Mouse (Mus musculus) lung, embryonic 15.5 days (tissue): ENCODE results near the gene Eef2. TPM values are rescaled to one million over a fixed set of nuclear protein-coding genes. Genes with fewer than 3 reads are reported as not detected.
"Not testable (repeated sequence)": the region's sequence is repeated elsewhere in the genome, so short reads cannot be mapped to it uniquely, and the experiment has no call there.

Experiments used
- ATAC-seq: fragments of 200-750 bp; cut with Nextera tagmentation; 2 replicates; pipeline ENCODE4 v1.8.0; 2017; ENCODE audit warnings: moderate number of reproducible peaks, borderline replicate concordance; ENCODE audit not compliant: low FRiP score, low TSS enrichment; ENCODE audit errors: extremely low read depth
- H3K27ac ChIP-seq: fragments of 300-500 bp; sonication (generic); 2 replicates; pipeline ENCODE4 v1.5.1; 2015; ENCODE audit warnings: moderate library complexity, mild to moderate bottlenecking, inconsistent platforms
- H3K27me3 ChIP-seq: fragments of 300-500 bp; sonication (generic); 2 replicates; pipeline ENCODE4 v1.6.1; 2015; ENCODE audit warnings: inconsistent platforms
- H3K36me3 ChIP-seq: fragments of 300-500 bp; sonication (generic); 2 replicates; pipeline ENCODE4 v1.6.1; 2015; ENCODE audit warnings: inconsistent platforms
- H3K4me1 ChIP-seq: fragments of 300-500 bp; sonication (generic); 2 replicates; pipeline ENCODE4 v1.6.1; 2015; ENCODE audit warnings: inconsistent platforms
- H3K4me2 ChIP-seq: fragments of 300-500 bp; sonication (generic); 2 replicates; pipeline ENCODE4 v1.6.1; 2015; ENCODE audit warnings: inconsistent platforms, mild to moderate bottlenecking, moderate library complexity
- H3K4me3 ChIP-seq: fragments of 300-500 bp; sonication (generic); 2 replicates; pipeline ENCODE4 v1.5.1; 2015; ENCODE audit warnings: mild to moderate bottlenecking, inconsistent platforms
- H3K9ac ChIP-seq: fragments of 300-500 bp; sonication (generic); 2 replicates; pipeline ENCODE4 v1.6.1; 2015; ENCODE audit warnings: inconsistent platforms
- H3K9me3 ChIP-seq: fragments of 300-500 bp; sonication (generic); 2 replicates; pipeline ENCODE4 v1.6.1; 2016; ENCODE audit warnings: inconsistent platforms
- WGBS: fragments of 180-500 bp; shearing (Covaris S2); methylation state at CpG from one replicate; pipeline ENCODE4 v1.1.7; 2015; 5-methylcytosine and 5-hydroxymethylcytosine counted together
- polyA plus RNA-seq: library from polyadenylated mRNA; unstranded; fragments of >200 nt; fragmentation: Nextera tagmentation; extraction: Ambion mirVana; gene quantifications from 2 replicates; pipeline ENCODE4 v1.2.1, GENCODE M21; 2015

Eef2 gene
- polyA plus RNA-seq, 1 experiment from 2014 or later = 596 TPM

DNA sequence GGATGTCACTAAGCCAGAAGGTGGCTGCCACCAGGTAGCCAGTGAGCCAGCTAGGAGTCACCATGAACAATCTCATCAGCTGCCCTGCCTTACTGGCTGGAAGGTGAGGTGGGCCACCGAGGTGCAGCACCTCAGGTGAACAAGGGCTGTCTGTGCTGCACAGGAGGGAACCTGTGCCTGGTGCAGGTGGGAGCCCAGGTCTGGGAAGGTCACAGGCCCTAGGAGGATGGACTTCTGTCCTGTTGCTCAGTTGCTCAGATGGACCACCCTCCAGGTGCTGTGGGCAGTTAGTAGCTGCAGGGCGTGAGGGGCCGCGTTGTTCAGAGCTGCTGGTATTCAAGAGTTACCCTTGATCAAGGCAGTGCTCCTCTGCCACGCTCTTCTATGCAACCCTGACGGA, 40.4 kb downstream of the Eef2 start:
- 77% methylated on average over 6 of the region's 6 CpGs for WGBS

DNA sequence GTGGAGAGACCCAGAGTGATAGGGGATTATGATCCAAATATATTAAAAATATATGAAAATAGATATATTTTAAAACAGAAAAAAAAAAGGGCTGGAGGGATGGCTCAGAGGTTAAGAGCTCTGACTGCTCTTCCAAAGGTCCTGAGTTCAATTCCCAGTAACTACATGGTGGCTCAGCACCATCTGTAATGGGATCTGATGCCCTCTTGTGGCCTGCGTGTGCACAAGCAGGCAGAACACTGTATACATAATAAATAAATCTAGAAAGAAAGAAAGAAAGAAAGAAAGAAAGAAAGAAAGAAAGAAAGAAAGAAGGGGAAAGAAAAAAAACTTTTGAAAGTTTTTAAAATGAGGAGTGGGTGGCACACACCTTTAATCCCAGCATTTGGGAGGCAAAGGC, 40.8 kb downstream of the Eef2 start:
- not testable (repeated sequence) for ATAC-seq, H3K36me3 ChIP-seq, H3K9me3 ChIP-seq, H3K27ac ChIP-seq, H3K4me3 ChIP-seq, H3K9ac ChIP-seq, H3K4me2 ChIP-seq, H3K4me1 ChIP-seq
- WGBS = 17% methylated on average over 1 of the region's 1 CpGs
- H3K27me3 ChIP-seq = peaks cover 13% of the 10 kb centered on the region; the same call in 1 of the 2 replicates

More for the DNA sequence above, 40.4 kb downstream of the Eef2 start:
- Histone ChIP-seq H3K4me2 (no peak overlapping the region), H3K27ac (no peak overlapping the region), H3K9me3 (no peaks in the 10 kb centered on the region), H3K36me3 (no peaks in the 10 kb centered on the region), H3K4me3 (no peak overlapping the region), H3K9ac (no peak overlapping the region), H3K4me1 (no peaks in the 10 kb centered on the region), H3K27me3 (peaks cover 13% of the 10 kb centered on the region; the same call in 1 of the 2 replicates)
- no peak for ATAC-seq

DNA sequence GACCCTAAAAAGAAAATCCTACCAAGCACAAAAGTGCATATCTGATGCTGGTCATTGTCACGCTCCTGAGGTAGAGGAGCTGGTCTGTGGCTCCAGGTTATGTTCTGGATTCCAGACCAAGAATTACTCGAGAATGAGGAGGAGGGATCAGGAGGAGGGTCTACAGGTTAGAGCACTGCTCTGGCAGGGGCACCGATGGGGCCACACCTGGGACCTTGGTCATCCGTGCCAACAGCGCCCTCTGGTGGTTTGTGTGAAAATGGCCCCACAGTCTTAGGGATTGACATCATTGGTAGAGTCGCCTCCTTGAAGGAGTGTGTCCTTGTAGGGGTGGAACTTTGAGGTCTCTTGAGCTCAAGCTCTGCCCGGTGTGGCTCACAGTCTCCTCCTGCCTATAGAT, 41.5 kb downstream of the Eef2 start:
- H3K36me3 ChIP-seq = no peaks in the 10 kb centered on the region
- WGBS = 23% methylated on average over 7 of the region's 7 CpGs
- peak; percentile 49; the same call in 1 of the 2 replicates for ATAC-seq
- no peak overlapping the region for H3K27ac ChIP-seq
- H3K4me1 ChIP-seq = no peaks in the 10 kb centered on the region
- no peak overlapping the region for H3K4me2 ChIP-seq
- no peak overlapping the region for H3K9ac ChIP-seq
- peaks cover 13% of the 10 kb centered on the region; the same call in 1 of the 2 replicates for H3K27me3 ChIP-seq
- H3K9me3 ChIP-seq = no peaks in the 10 kb centered on the region
- no peak overlapping the region for H3K4me3 ChIP-seq

DNA sequence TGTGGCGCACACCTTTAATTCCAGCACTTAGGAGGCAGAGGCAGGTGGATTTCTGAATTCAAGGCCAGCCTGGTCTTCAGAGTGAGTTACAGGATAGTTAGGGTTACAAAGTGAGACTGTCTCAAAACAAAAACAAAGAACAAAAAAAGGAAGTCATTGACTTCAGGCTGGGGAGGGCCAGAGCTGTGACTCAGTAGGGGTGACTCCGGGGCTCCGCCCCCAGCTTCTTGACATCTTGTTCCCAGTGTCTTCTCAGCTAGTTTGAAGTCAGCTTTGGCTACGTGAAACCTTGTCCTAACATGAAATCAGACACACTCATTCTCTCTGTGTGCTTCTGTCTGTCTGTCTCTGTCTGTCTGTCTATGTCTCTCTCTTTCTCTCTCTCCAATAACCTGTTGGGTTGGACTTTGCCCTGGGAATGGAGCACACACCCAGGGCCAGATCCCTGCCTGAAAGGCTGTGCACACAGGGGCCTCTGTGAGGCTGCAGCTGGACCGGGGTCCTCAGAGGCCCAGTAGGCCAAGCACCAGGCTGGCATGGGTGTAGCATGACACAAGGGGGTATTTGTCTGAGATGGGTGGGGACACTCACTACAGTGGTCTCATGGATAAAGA, 45.1 kb downstream of the Eef2 start:
- no peak for ATAC-seq
- no peak overlapping the region for H3K4me3 ChIP-seq
- no peaks in the 10 kb centered on the region for H3K36me3 ChIP-seq
- H3K9ac ChIP-seq = no peak overlapping the region
- H3K27ac ChIP-seq = no peak overlapping the region
- H3K9me3 ChIP-seq = no peaks in the 10 kb centered on the region
- H3K4me1 ChIP-seq = no peaks in the 10 kb centered on the region
- WGBS = 82% methylated on average over 5 of the region's 5 CpGs
- peaks cover 13% of the 10 kb centered on the region; the same call in 1 of the 2 replicates for H3K27me3 ChIP-seq
- H3K4me2 ChIP-seq = no peak overlapping the region

DNA sequence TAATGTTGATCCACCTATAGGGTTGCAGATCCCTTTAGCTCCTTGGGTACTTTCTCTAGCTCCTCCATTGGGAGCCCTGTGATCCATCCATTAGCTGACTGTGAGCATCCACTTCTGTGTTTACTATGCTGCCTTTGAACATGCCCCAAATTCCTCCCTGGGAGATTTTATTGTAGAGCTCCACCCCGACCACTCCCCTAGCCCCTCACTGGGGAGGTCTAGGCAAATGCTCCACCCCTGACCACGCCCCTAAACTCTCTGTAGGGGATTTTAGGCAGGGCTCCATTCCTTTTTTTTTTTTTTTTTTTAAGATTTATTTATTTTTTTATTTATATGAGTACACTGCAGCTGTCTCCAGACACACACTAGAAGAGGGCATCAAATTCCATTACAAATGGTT, 47.3 kb downstream of the Eef2 start:
- H3K27me3 ChIP-seq = peaks cover 17% of the 10 kb centered on the region; the same call in 1 of the 2 replicates
- not testable (repeated sequence) for H3K36me3 ChIP-seq, ATAC-seq, H3K9me3 ChIP-seq, H3K27ac ChIP-seq, H3K4me3 ChIP-seq, H3K4me2 ChIP-seq, H3K9ac ChIP-seq, H3K4me1 ChIP-seq
- 31% methylated on average over 2 of the region's 2 CpGs for WGBS

DNA sequence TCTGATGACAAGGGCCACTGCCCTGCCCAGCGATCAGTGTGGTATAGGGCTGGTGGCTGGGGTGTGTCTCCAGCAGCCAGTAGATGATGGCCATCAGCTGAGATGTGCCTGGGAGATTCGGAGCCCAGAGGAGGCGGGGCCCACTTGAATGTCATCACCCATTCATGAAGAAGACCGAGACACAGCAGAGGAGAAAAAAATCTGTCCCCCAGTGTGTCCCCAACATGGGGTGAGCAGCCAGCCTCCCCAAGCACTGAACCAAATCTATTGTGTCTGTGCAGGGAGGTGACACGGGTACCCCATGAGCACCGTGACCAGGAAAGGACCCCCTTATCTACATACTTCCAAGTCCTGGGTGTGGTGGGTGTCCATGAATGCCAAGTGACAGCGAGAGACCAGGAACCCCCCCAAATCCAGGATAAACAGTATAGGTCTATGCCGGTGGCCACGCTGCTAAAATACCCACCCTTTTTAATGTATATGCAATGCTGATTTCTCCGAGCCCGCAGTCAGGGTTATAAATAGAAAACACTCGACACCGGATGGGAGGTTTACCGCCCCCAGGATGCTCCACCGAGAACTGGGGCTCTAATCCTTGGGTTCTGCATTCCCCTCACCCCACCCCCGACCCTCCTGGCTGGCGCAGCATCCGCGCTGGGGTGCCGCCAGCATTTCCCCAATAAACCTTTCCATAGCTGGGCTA, 53.5 kb downstream of the Eef2 start:
- Histone ChIP-seq H3K4me1 (peaks cover 12% of the 10 kb centered on the region), H3K4me3 (no peak overlapping the region), H3K27me3 (peaks cover 41% of the 10 kb centered on the region), H3K36me3 (no peaks in the 10 kb centered on the region), H3K9ac (no peak overlapping the region), H3K27ac (no peak overlapping the region), H3K4me2 (no peak overlapping the region), H3K9me3 (no peaks in the 10 kb centered on the region)
- 13% methylated on average over 20 of the region's 20 CpGs for WGBS
- ATAC-seq = no peak

DNA sequence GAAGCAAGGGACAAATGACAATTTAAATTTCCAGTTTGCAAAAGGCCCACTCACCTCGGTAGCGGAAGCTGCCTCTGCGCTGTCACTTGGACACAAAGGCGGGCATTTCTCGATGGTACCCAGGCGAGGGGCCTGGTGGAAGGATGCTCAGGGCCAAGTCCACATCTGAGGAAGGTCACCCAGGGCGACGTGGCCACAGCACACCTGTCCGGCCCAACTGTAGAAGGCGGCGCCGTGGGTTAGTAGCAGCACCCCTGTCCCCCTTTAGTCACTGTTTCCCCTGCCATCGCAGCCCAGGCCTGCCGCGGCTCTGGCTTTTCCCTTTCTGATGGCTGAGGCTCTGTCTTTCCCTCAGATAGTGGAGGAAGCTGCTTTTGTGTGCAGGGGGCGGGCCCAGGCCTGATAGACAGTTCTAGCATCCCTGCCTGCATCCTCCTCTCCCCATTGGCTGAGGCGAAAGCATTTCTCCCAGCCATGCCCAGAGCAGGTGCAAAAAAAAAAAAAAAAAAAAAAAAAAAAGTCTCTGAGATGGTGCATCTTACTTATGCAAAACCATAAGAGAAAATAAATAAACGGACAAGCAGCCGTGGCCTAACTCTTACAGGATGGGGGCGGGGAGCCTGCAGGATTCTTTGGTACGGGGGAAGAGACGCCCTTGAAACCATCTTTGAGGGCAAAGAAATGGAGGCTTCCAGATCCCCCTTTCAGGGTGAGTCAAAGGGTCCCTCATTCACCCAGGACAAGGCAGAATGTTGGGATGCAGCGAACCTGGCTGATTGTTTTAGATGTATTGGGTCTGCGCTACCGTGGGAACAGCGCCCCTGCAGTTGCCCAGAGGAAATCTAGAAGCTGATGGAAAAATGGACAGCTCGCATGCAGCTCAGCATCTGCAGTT, 54.3 kb downstream of the Eef2 start, which contains the start of gene Atcay:
Gene Atcay, minus strand, starts transcription at position 396 of the 895 bp plus-strand sequence.
- H3K27me3 ChIP-seq = peaks cover 41% of the 10 kb centered on the region
- H3K9ac ChIP-seq = no peak within 1 kb of the TSS
- no peaks in the 10 kb centered on the region for H3K36me3 ChIP-seq
- no peak within 1 kb of the TSS for H3K4me3 ChIP-seq
- no peaks in the 10 kb centered on the region for H3K9me3 ChIP-seq
- 10% methylated on average over 27 of the region's 27 CpGs for WGBS
- H3K27ac ChIP-seq = no peak within 1 kb of the TSS
- H3K4me1 ChIP-seq = peaks cover 12% of the 10 kb centered on the region
- no peak for ATAC-seq
- H3K4me2 ChIP-seq = no peak within 1 kb of the TSS

DNA sequence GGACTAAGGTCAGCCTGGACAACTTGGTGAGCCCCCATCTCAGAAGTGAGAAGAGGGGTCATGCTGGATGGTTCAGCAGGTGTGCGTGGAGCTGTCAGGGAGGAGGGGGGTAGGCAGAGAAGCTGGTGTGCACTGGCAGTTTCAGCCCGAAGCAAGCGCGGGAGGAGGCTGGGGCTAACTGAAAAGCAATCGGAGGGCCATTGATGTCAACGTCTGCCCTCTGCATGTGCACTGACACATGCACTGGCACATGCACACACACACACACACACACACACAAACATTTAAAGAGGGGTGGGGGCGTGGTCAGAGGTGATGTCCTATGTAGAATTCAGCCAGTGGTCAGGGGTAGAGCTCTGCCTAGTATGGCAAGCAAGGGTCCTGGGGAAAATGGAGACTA, 55.0 kb downstream of the Eef2 start:
- Histone ChIP-seq H3K36me3 (no peaks in the 10 kb centered on the region), H3K4me2 (no peak overlapping the region), H3K4me3 (no peak overlapping the region), H3K27ac (no peak overlapping the region), H3K9me3 (no peaks in the 10 kb centered on the region), H3K27me3 (peaks cover 41% of the 10 kb centered on the region), H3K4me1 (peaks cover 12% of the 10 kb centered on the region), H3K9ac (no peak overlapping the region)
- no peak for ATAC-seq
- 49% methylated on average over 7 of the region's 7 CpGs for WGBS

Other genes starting within 250 kb of the Eef2 start
- gene Gadd45b, start 246.6 kb upstream of the Eef2 start, polyA plus RNA-seq = 42.7 and 42.9 TPM in 2 replicates
- gene Gng7, start 161.7 kb upstream of the Eef2 start, polyA plus RNA-seq = 5.3 and 6.6 TPM in 2 replicates
- 0.11 and 0.30 TPM in 2 replicates for gene Diras1, start 151.0 kb upstream of the Eef2 start, polyA plus RNA-seq
- gene Slc39a3, start 139.2 kb upstream of the Eef2 start, polyA plus RNA-seq = 17.2 and 20.5 TPM in 2 replicates
- gene Sgta, start 116.5 kb upstream of the Eef2 start, polyA plus RNA-seq = 192 TPM in 2 replicates
- 51.7 and 54.3 TPM in 2 replicates for gene Thop1, start 106.6 kb upstream of the Eef2 start, polyA plus RNA-seq
- gene Creb3l3, start 77.8 kb upstream of the Eef2 start, polyA plus RNA-seq = 0.31 and 0.35 TPM in 2 replicates
- gene Map2k2, start 70.7 kb upstream of the Eef2 start, polyA plus RNA-seq = 178 and 180 TPM in 2 replicates
- gene Zbtb7a, start 41.4 kb upstream of the Eef2 start, polyA plus RNA-seq = 34.1 and 36.9 TPM in 2 replicates
- 41.0 and 47.5 TPM in 2 replicates for gene Pias4, start 8.7 kb upstream of the Eef2 start, polyA plus RNA-seq
- gene Dapk3, start 6.4 kb downstream of the Eef2 start, polyA plus RNA-seq = 52.6 and 56.1 TPM in 2 replicates
- 0.16 TPM in 2 replicates for gene 4930442H23Rik, start 7.2 kb downstream of the Eef2 start, polyA plus RNA-seq
- gene Nmrk2, start 25.4 kb downstream of the Eef2 start, polyA plus RNA-seq = 0.11 and 0.30 TPM in 2 replicates
- 0.14 and 0.29 TPM in 2 replicates for gene Atcay, start 54.2 kb downstream of the Eef2 start, polyA plus RNA-seq
- 5.3 and 5.4 TPM in 2 replicates for gene Zfr2, start 56.5 kb downstream of the Eef2 start, polyA plus RNA-seq
- 2.7 and 3.9 TPM in 2 replicates for gene Matk, start 76.3 kb downstream of the Eef2 start, polyA plus RNA-seq
- 208 and 225 TPM in 2 replicates for gene Mrpl54, start 90.3 kb downstream of the Eef2 start, polyA plus RNA-seq
- 60.7 and 66.5 TPM in 2 replicates for gene Apba3, start 90.3 kb downstream of the Eef2 start, polyA plus RNA-seq
- gene Tjp3, start 115.0 kb downstream of the Eef2 start, polyA plus RNA-seq = 26.4 and 28.8 TPM in 2 replicates
- 45.4 and 47.0 TPM in 2 replicates for gene Pip5k1c, start 116.3 kb downstream of the Eef2 start, polyA plus RNA-seq
- gene Cactin, start 144.5 kb downstream of the Eef2 start, polyA plus RNA-seq = 48.4 and 49.9 TPM in 2 replicates
- 17.8 and 18.3 TPM in 2 replicates for gene Tbxa2r, start 152.1 kb downstream of the Eef2 start, polyA plus RNA-seq
- 0.07 and 0.10 TPM in 2 replicates for gene Gipc3, start 166.6 kb downstream of the Eef2 start, polyA plus RNA-seq
- 91.2 and 92.5 TPM in 2 replicates for gene Hmg20b, start 173.8 kb downstream of the Eef2 start, polyA plus RNA-seq
- 17.6 and 20.4 TPM in 2 replicates for gene Mfsd12, start 180.9 kb downstream of the Eef2 start, polyA plus RNA-seq
- gene 4930404N11Rik, start 189.2 kb downstream of the Eef2 start, polyA plus RNA-seq = 2.0 and 3.0 TPM in 2 replicates
- gene Fzr1, start 201.9 kb downstream of the Eef2 start, polyA plus RNA-seq = 110 and 115 TPM in 2 replicates
- 75.9 and 79.8 TPM in 2 replicates for gene Dohh, start 207.8 kb downstream of the Eef2 start, polyA plus RNA-seq
- 1.6 and 2.7 TPM in 2 replicates for gene Gm48551, start 207.8 kb downstream of the Eef2 start, polyA plus RNA-seq
- 0.45 and 2.3 TPM in 2 replicates for gene Gm48552, start 212.4 kb downstream of the Eef2 start, polyA plus RNA-seq
- gene Smim24, start 216.4 kb downstream of the Eef2 start, polyA plus RNA-seq = 4.4 TPM in 2 replicates